Mouse (Mus musculus): ENCODE data around the gene C2.
"Not testable (repeated sequence)": the region's sequence is repeated elsewhere in the genome, so short reads cannot be mapped to it uniquely, and the experiment has no call there.

Gene C2

DNA sequence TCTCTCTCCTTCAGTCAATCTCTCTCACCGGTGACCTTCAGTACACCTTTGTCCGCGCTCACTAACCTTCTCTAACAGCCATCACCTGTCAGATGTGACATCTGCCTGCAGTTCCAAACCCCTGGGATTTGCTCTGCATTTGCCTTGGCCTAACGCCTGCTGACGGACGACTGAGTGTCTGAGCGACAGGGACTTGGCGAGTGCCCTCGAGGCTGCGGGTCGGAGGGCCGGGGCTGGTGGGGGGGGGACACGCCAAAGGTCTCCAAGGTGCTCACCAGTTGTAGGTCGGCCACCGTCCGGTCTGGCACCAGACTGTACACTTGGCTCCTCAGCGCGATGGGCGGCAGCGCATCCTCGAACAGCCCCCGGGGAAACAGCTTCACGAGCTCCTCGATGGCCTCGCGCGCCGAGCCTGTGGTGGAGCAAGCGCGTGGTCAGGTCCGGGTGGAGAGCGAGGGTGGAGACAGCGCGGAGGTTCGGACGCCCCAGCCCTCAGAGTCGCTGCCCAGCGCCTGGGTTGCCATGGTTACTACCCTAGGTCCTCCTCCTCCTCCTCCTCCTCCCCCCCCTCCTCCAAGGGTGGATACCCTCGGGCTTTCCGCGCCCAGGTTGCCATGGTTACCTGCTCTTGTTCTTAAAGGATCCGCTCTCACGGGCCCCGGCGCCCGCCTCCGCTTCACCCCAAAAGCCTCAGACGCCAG lies 61.8 kb downstream of the C2 start:
- no peak for DNase-seq (ENCODE audit: low spot score in 2 of 2)

DNA sequence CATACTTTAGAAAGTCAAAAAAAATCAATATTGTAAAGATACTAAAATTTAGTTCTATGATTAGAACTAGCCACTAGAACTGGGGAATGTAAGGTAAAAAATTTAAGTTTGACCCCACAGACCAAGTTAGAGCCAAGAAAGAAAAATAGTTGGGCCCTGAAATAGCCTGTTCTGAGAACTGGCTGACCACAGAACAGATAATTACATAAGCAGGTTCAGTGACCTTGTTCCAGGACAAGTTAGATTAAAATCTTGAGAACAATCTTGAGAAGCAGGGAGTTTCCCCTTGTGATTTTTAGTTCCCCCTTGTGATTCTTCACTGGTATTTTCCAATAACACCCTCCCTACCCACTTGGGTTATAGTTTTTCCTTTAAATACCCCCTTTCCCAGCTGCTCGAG lies 67.3 kb downstream of the C2 start:
- not testable (repeated sequence) for DNase-seq (ENCODE audit: low spot score in 2 of 2)

DNA sequence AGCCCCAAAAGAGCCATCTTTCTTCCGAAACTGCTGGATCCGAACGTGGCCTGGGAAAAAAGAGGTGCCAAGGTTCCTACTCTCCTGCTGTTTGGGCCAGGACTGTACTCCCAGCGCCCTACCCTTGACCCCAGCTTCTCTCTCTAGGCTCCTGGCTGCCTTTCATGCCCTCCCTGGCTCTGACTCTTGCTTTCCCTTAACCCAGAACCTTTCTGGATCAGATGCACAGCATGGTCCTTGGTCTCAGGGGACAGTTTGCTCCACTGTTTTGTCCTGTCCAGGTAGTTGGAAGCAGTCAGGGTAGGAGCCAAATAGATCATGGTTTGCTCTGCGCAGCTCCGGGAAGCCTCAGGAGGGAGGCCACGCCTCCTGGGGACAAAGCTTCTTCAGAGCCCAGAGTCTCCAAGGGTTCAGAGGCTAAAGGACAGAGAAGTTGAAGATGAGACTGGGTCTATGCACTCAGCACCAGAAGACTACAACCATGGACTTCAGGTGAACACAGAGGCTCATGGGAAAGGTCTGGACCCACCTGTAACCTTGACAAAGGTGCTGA lies 83.2 kb downstream of the C2 start:
- no peak for DNase-seq (ENCODE audit: low spot score in 2 of 2)

DNA sequence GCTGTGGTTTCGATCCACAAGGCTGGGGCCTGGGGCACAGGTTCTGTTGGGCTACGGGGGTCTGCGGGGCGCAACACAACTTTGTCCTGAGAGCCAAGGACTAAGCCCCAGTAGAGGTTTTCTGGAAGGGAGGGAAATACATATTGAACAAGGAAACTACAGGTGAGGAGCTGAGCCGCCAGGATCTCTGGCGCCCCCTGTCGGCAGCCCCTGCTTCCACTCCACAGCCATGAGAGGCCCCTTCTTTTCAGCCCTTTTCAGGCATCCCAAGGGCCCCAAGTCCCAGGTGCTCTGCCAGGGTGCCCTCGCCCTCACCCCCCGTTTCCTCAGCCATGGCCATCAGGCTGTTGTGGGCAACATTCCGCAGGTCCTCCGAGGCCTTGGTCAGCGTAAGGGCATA lies 84.3 kb downstream of the C2 start:
- not testable (repeated sequence) for DNase-seq (ENCODE audit: low spot score in 2 of 2)

Measured in frontal cortex, postnatal 14 days (tissue).